Mouse (Mus musculus) A20 (cell line): Measurements from ENCODE around the gene C2cd4a.

Experiments
- DNase-seq: peaks from one replicate; pipeline ENCODE4 v3.0.0-alpha.2; 2011; ENCODE audit warnings: low read depth, low spot score

Gene C2cd4a

GRCm38 (mm10) chr9:67834535-67834934 is 2.4 kb upstream of the C2cd4a start:
- DNase-seq, result no peak

GRCm38 (mm10) chr9:67831359-67832045 is 628 bp downstream of the C2cd4a start:
- DNase-seq, result no peak

GRCm38 (mm10) chr9:67830411-67831358 is 1.4 kb downstream of the C2cd4a start:
- no peak for DNase-seq

GRCm38 (mm10) chr9:67828182-67828581 is 3.9 kb downstream of the C2cd4a start:
- DNase-seq, result peak; percentile 65

GRCm38 (mm10) chr9:67825527-67825926 is 6.6 kb downstream of the C2cd4a start:
- DNase-seq, result no peak

GRCm38 (mm10) chr9:67823131-67823530 is 9.0 kb downstream of the C2cd4a start:
- DNase-seq, result no peak

GRCm38 (mm10) chr9:67818668-67818950 is 13.5 kb downstream of the C2cd4a start:
- no peak for DNase-seq

- no peak for DNase-seq
These were observed 14.0 kb downstream of the C2cd4a start for GRCm38 (mm10) chr9:67817898-67818667.

GRCm38 (mm10) chr9:67816172-67816928 is 15.8 kb downstream of the C2cd4a start:
- DNase-seq, result no peak

GRCm38 (mm10) chr9:67813665-67814337 is 18.3 kb downstream of the C2cd4a start:
- DNase-seq, result no peak

- no peak for DNase-seq
These were observed 19.0 kb downstream of the C2cd4a start for GRCm38 (mm10) chr9:67813171-67813570.

GRCm38 (mm10) chr9:67811116-67811515 is 21.0 kb downstream of the C2cd4a start:
- DNase-seq, result no peak

- peak; percentile 18 for DNase-seq
These were observed 21.6 kb downstream of the C2cd4a start for GRCm38 (mm10) chr9:67810527-67810926.

GRCm38 (mm10) chr9:67807000-67807399 is 25.1 kb downstream of the C2cd4a start:
- no peak for DNase-seq

GRCm38 (mm10) chr9:67802241-67802640 is 29.9 kb downstream of the C2cd4a start:
- peak; percentile 72 for DNase-seq

- DNase-seq, result peak; percentile 46
These were observed 32.9 kb downstream of the C2cd4a start for GRCm38 (mm10) chr9:67799078-67799819.

- DNase-seq, result no peak
These were observed 36.9 kb downstream of the C2cd4a start for GRCm38 (mm10) chr9:67795205-67795675.

GRCm38 (mm10) chr9:67794668-67795067 is 37.5 kb downstream of the C2cd4a start:
- DNase-seq, result no peak

- DNase-seq, result no peak
These were observed 37.9 kb downstream of the C2cd4a start for GRCm38 (mm10) chr9:67794216-67794615.

GRCm38 (mm10) chr9:67793501-67793900 is 38.6 kb downstream of the C2cd4a start:
- DNase-seq, result no peak
